Mouse (Mus musculus) heart, adult 2 months (tissue): ENCODE measurements around the gene Camk2d.

Source experiments
- CTCF ChIP-seq: fragments of 200-600 bp; IDR thresholded peaks from 2 replicates; pipeline ENCODE4 v1.8.1; 2022; ENCODE audit warnings: antibody characterized with exemption, mild to moderate bottlenecking, moderate library complexity
- POLR2A ChIP-seq: fragments of 200-500 bp; IDR thresholded peaks from 2 replicates; pipeline ENCODE4 v1.6.1; 2011; ENCODE audit warnings: mild to moderate bottlenecking, low read depth, low read length, control low read depth; ENCODE audit not compliant: insufficient read depth

DNA sequence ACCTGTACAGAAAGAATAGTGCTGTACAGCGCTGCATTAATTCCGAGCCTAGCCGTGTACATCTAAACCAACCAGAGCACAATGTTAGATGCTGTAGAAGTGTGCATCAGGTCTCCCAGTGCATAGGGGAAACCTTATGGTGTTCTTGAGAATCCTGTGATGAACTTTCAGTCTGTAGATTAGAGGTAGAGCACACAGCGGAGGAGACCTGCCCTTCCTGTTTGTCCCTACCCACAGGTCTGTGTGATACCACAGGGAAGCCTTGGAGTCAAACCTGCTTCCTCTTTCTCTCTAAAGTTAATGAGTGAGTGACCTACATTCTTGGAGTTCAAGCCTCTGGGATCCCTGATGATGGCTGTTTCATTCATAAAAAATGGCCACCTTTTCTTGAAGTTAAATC, 54.2 kb downstream of the Camk2d start:
- TF ChIP-seq POLR2A, result no peak
- no peak for TF ChIP-seq CTCF
